Mouse (Mus musculus) cortical plate, adult 2 months (tissue): ENCODE measurements around the gene Cyp3a13. TPM values are rescaled to one million over a fixed set of nuclear protein-coding genes. Genes with fewer than 3 reads are reported as not detected.
"Not testable (repeated sequence)": the region's sequence is repeated elsewhere in the genome, so short reads cannot be mapped to it uniquely, and the experiment has no call there.

Experiments used
- H3K27ac ChIP-seq: fragments of 200-500 bp; 2 replicates; pipeline ENCODE4 v1.5.1; 2012; ENCODE audit warnings: low read length, control low read depth, inconsistent platforms; ENCODE audit not compliant: insufficient read depth
- H3K4me1 ChIP-seq: fragments of 200-500 bp; 2 replicates; pipeline ENCODE4 v1.6.1; 2011; ENCODE audit warnings: low read length; ENCODE audit not compliant: control insufficient read depth, insufficient read depth
- H3K4me3 ChIP-seq: fragments of 200-500 bp; 2 replicates; pipeline ENCODE4 v1.5.1; 2011; ENCODE audit warnings: mild to moderate bottlenecking, low read length, control low read depth; ENCODE audit not compliant: insufficient read depth
- CTCF ChIP-seq: fragments of 200-500 bp; IDR thresholded peaks from 2 replicates; pipeline ENCODE4 v1.5.1; 2011; ENCODE audit warnings: mild to moderate bottlenecking, control low read depth, low read length; ENCODE audit not compliant: insufficient read depth; ENCODE audit errors: extremely low read depth
- POLR2A ChIP-seq: fragments of 200-500 bp; IDR thresholded peaks from 2 replicates; pipeline ENCODE4 v1.6.1; 2011; ENCODE audit warnings: mild to moderate bottlenecking, low read length, control low read depth; ENCODE audit not compliant: insufficient read depth; ENCODE audit errors: extremely low read depth
- polyA plus RNA-seq: library from polyadenylated mRNA; depleted of rRNA; stranded (reverse); fragments of >200 nt; gene quantifications from 2 replicates; pipeline ENCODE4 v1.2.3, GENCODE M21; 2012; rRNA removed

Gene Cyp3a13
- polyA plus RNA-seq, 1 experiment = 1.6 TPM

GRCm38 (mm10) chr5:137875054-137875453 lies 46.4 kb downstream of the Cyp3a13 start:
- TF ChIP-seq CTCF (no peak), POLR2A (no peak)
- Histone ChIP-seq H3K27ac (no peak overlapping the region), H3K4me3 (no peak overlapping the region), H3K4me1 (no peaks in the 10 kb centered on the region)

GRCm38 (mm10) chr5:137872381-137872702 lies 49.1 kb downstream of the Cyp3a13 start:
- H3K4me1 ChIP-seq, H3K4me3 ChIP-seq, H3K27ac ChIP-seq: not testable (repeated sequence)

- H3K4me1 ChIP-seq, H3K27ac ChIP-seq, H3K4me3 ChIP-seq: not testable (repeated sequence)
Measured at GRCm38 (mm10) chr5:137871644-137872380, 49.6 kb downstream of the Cyp3a13 start, which contains the start of gene Pilrb2. Gene Pilrb2 (minus strand): TSS chr5:137871815.

- H3K4me3 ChIP-seq, H3K27ac ChIP-seq, H3K4me1 ChIP-seq: not testable (repeated sequence)
Measured at GRCm38 (mm10) chr5:137868600-137868999, 52.8 kb downstream of the Cyp3a13 start.

GRCm38 (mm10) chr5:137864008-137864407 lies 57.4 kb downstream of the Cyp3a13 start:
- H3K4me1 ChIP-seq, H3K4me3 ChIP-seq, H3K27ac ChIP-seq: not testable (repeated sequence)

- not testable (repeated sequence) for H3K27ac ChIP-seq, H3K4me1 ChIP-seq, H3K4me3 ChIP-seq
Measured at GRCm38 (mm10) chr5:137857960-137858710, 63.3 kb downstream of the Cyp3a13 start, which contains the start of gene Pilrb1. Gene Pilrb1 (minus strand): TSS chr5:137858106.

GRCm38 (mm10) chr5:137856870-137857269 lies 64.5 kb downstream of the Cyp3a13 start:
- not testable (repeated sequence) for H3K27ac ChIP-seq, H3K4me3 ChIP-seq, H3K4me1 ChIP-seq

GRCm38 (mm10) chr5:137854907-137855306 lies 66.5 kb downstream of the Cyp3a13 start:
- not testable (repeated sequence) for H3K4me3 ChIP-seq, H3K27ac ChIP-seq, H3K4me1 ChIP-seq

GRCm38 (mm10) chr5:137850313-137850712 lies 71.1 kb downstream of the Cyp3a13 start:
- H3K4me1 ChIP-seq, H3K4me3 ChIP-seq, H3K27ac ChIP-seq: not testable (repeated sequence)

Other genes with a start within 250 kb of the Cyp3a13 start
- 35.7 and 36.7 TPM in 2 replicates for gene Agfg2, start 236.9 kb downstream of the Cyp3a13 start, polyA plus RNA-seq
- 69.7 and 74.8 TPM in 2 replicates for gene Nyap1, start 180.0 kb downstream of the Cyp3a13 start, polyA plus RNA-seq
- 365 and 366 TPM in 2 replicates for gene Tsc22d4, start 175.9 kb downstream of the Cyp3a13 start, polyA plus RNA-seq
- gene Ppp1r35, start 142.8 kb downstream of the Cyp3a13 start, polyA plus RNA-seq = 26.9 and 27.6 TPM in 2 replicates
- gene Mepce, start 134.0 kb downstream of the Cyp3a13 start, polyA plus RNA-seq = 37.8 and 38.1 TPM in 2 replicates
- 11.3 and 12.6 TPM in 2 replicates for gene Zcwpw1, start 133.8 kb downstream of the Cyp3a13 start, polyA plus RNA-seq
- 1.1 and 1.3 TPM in 2 replicates for gene Pilra, start 85.3 kb downstream of the Cyp3a13 start, polyA plus RNA-seq
- gene Pilrb1, start 63.5 kb downstream of the Cyp3a13 start, polyA plus RNA-seq = 0.08 TPM in 1 of 2 replicates, not detected in the other
- gene Pilrb2, start 49.8 kb downstream of the Cyp3a13 start, polyA plus RNA-seq = 0.42 and 0.44 TPM in 2 replicates
- gene Gjc3, start 41.5 kb upstream of the Cyp3a13 start, polyA plus RNA-seq = 47.0 and 57.3 TPM in 2 replicates
- 0.10 TPM in 1 of 2 replicates, not detected in the other for gene Azgp1, start 59.9 kb upstream of the Cyp3a13 start, polyA plus RNA-seq
- gene Smok3a, start 99.6 kb upstream of the Cyp3a13 start, polyA plus RNA-seq = not detected in 2 replicates
- not detected in 2 replicates for gene Smok3b, start 99.8 kb upstream of the Cyp3a13 start, polyA plus RNA-seq
- gene Smok3c, start 131.6 kb upstream of the Cyp3a13 start, polyA plus RNA-seq = not detected in 2 replicates
- gene Zkscan1, start 163.5 kb upstream of the Cyp3a13 start, polyA plus RNA-seq = 14.3 and 14.9 TPM in 2 replicates
- 16.5 and 18.2 TPM in 2 replicates for gene Zscan21, start 195.3 kb upstream of the Cyp3a13 start, polyA plus RNA-seq
- 3.9 and 5.4 TPM in 2 replicates for gene Zfp113, start 234.1 kb upstream of the Cyp3a13 start, polyA plus RNA-seq
- gene Cops6, start 239.5 kb upstream of the Cyp3a13 start, polyA plus RNA-seq = 131 and 139 TPM in 2 replicates